Mouse (Mus musculus) hematopoietic stem cell, adult 5-6 weeks (primary cell): Measurements from ENCODE around the gene Lcn6. TPM values are rescaled to one million over a fixed set of nuclear protein-coding genes. Genes with fewer than 3 reads are reported as not detected.
"Not testable (repeated sequence)": the region's sequence is repeated elsewhere in the genome, so short reads cannot be mapped to it uniquely, and the experiment has no call there.

ENCODE experiments used
- ATAC-seq, 2 experiments: fragments of 125-278 bp in 1 of 2; replicated peaks in 1 of 2; 2 replicates each; pipeline ENCODE4 v1.8.0; 2016 to 2017; ENCODE audit warnings: inconsistent platforms in 2 of 2, mild to moderate bottlenecking in 2 of 2, moderate number of reproducible peaks in 2 of 2, low read depth in 1 of 2, moderate TSS enrichment in 1 of 2; ENCODE audit not compliant: low FRiP score in 2 of 2, poor library complexity in 2 of 2, severe bottlenecking in 2 of 2, insufficient read depth in 1 of 2, low TSS enrichment in 1 of 2
- total RNA-seq: library from RNA; stranded (forward); fragments of 172-1452, 232-1000 nt; gene quantifications from 2 replicates; pipeline ENCODE4 v1.2.3, GENCODE M21; 2017

Lcn6 gene
- total RNA-seq, 1 experiment from 2014 or later, result not detected

DNA sequence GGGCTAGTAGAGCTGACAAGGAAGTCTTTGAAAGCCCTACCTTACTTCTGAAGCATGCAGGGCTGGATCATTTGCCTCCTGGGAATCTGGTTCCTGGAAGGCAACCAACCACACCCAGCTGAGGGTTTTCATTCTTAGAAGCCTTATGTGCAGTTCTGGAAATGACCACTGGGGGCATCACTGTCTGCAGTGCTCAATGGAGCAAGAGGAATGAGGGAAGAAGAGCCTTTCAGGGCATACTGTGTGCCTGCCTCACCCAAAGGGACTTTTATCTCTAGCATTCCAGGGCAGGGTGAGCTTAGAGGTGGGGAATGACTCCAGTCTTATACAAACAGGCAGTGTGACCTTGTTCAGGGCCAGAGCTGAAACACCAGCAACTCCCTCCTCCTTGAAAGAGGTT lies 18.0 kb downstream of the Lcn6 start:
- ATAC-seq, result peak in 1 of 2 experiments; percentile 56; a peak in 2 of 4 replicates

DNA sequence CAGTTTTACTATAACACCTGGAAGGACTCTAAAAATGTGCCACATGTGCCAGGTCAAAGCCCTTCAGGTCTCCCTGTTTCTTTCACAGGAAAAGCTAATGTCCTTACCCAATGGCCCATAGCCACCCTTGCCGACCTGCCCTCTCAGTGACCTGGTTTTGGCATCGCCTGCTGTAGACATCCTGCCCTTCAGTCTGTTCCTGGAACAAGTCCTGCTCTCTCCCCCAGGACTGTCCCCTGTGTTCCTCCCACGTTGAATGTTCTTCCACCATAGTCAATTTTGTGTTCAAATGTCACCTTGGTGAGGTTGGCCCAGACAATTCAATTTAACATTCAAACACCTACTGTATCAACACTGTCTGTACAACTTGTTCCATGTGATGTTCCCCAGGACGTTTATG lies 20.4 kb downstream of the Lcn6 start:
- ATAC-seq, result no peak

DNA sequence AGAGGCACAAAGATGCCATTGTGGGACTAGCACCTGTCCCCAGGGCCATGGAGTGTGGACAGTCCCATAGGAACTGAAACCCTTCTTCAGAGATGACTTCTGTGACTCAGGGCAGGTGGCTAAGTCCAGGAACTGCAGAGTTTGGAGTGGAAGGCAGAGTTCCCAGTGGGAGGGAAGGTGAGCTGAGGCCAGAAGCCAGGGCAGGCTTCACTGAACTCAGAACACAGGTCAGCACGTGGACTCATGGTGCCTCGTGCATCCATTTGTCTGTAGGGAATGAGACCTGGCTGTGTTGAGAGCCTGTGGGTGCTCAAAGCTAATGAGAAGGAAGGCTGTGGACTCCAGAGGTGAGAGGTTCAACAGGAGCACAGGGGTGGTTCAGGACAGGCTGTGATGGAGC lies 22.1 kb downstream of the Lcn6 start:
- ATAC-seq, result no peak

DNA sequence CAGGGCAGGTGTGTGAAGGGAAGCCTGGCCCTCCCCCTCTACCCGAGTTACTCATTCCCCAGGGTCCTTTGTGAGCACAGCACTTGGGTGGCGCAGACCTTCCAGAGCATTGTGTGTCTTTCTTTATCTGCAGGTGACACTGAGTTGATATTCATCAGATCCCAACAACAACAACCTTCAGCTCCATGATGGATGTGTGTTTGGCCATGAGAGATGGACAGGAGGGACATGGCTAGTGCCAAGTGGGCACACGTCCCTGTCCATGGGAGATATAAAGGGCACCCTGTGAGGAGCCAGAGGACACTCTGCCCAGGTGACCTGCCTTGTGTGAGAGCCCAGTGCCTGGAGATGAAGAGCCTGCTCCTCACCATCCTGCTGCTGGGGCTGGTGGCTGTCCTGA lies 23.2 kb downstream of the Lcn6 start, which contains the start of gene Obp2a:
Gene Obp2a (plus strand): TSS at position 301 of the 400 bp plus-strand sequence.
- ATAC-seq, result not testable (repeated sequence)

DNA sequence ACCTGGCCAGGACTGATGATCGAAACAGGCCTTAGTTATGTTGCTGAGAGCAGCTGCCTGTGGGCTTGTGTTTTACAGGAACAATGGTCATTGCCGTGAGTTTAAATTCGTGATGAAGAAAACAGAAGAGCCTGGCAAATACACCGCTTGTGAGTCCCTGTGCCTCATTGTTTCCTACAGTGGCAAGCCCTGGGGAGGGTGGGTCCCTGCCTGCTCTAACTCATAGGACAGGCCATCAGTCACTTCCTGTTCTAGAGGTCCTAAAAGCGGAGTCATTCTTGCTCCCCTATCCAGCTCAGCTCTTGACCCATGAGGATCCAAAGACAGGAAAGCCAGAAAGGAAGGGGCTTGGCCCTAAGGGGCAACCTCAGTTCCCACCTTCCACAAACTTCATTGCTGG lies 24.4 kb downstream of the Lcn6 start:
- no peak for ATAC-seq

DNA sequence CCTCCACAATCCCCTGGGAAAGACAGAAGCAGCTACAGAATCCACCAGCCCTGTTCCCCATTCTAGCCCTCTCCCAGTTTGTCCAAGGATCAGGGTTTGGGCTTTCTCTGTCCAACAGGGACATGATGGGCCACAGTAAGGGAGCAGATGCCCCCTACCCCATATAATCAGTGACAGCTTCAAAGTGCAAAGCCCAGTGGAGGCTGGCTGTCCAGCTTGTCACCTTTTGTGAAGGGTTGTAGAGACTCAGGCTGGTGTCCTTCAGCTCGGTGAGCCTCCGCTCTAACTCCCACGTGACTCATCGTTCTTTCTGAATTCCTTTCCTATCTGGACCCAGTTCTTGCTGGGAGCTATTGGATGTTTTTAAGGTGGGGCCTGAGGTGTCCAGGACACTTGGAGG lies 27.1 kb downstream of the Lcn6 start:
- ATAC-seq, result no peak

DNA sequence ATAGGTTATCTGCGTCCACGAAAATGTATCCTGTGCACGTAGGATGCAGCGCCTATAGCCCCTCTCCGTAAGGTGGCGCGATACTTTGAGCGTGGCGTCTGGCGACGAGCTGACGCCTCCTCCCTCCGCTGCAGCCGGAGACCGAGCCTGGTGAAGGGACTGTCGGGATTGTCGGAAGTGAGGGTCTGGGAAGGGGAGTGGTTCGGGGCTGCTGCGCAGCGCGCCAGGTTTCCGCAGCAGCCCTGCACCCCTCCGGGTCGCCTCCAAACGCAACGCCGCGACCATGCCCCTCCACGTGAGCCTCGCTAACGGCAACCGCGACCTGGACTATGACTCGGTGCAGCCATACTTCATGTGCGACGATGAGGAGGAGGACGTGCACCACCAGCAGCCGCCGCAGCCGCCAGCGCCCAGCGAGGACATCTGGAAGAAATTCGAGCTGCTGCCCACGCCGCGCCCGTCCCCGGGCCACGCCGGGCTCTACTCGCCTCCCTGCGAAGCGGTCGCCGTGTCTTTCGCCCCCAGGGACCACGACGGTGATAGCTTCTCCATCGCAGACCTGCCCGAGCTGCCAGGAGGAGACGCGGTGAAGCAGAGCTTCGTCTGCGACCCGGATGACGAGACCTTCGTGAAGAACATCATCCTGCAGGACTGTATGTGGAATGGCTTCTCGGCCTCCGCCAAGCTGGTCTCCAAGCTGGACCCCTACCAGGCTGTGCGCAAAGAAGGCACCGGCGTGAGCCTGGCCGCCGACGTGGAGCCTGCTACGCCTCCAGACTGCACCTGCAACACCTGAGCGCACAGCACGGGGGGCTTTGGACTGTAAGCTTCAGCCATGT lies 30.3 kb downstream of the Lcn6 start, which contains the start of gene Bmyc:
Gene Bmyc (plus strand): TSS at position 97 of the 839 bp plus-strand sequence.
- peak; percentile 72 to 85 for ATAC-seq

DNA sequence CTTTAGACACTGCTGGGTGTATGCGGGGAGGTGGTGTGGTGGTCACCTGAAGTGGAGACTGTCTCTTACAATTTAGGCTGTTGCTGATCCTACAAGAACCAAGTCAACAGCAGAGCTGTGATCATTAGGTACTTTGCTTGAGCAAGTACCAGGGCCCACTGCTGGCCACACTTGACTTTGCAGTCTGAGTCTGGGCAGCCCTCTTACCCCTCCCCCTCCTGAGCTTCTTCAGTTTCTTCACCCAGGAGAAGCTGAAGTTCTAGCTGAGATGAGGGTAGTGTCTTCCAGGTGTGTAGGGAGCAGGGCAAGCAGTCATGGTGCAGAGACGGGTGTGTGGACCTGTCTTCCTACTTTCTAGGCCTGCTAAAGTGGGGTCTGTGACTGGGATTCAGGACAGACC lies 31.5 kb downstream of the Lcn6 start:
- no peak for ATAC-seq

DNA sequence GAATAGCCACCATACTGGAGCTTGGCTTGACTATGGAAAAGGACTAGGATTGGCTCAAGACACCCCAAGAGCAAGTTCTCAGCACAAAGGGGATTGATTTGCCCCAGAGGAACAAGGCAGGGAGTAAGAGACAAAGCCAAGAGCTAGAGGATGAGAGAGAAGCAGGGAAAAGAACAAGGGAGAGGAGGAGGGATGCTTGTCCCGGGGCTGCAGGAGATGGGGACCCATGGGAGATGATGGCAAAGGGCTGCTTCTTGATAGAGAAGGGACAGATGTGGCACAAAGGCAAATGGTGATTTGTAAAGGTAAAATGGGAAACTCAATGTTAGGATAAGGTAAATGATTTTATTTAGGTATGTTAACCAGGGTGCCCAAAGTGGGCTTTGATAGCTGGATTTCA lies 32.5 kb downstream of the Lcn6 start:
- ATAC-seq, result not testable (repeated sequence)

DNA sequence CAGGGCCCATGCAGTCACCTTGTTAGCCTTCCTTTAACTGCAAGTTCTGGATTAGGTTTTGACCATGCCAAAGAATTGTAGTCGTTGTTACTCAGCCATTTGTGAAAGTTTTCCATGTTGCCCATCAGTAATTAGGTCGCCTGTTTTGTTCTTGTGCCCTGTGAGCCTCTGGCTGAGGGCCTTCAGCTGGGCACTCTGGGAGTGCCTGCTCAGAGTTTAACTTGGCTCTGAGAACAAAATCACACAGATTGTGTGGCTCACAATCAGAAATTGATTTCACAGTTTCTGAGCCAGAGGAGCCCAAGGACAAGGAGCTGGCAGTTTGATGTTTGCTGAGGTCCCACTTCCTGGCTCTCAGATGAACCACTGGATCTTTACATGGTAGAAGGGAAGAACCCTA lies 33.2 kb downstream of the Lcn6 start:
- ATAC-seq, result not testable (repeated sequence)

DNA sequence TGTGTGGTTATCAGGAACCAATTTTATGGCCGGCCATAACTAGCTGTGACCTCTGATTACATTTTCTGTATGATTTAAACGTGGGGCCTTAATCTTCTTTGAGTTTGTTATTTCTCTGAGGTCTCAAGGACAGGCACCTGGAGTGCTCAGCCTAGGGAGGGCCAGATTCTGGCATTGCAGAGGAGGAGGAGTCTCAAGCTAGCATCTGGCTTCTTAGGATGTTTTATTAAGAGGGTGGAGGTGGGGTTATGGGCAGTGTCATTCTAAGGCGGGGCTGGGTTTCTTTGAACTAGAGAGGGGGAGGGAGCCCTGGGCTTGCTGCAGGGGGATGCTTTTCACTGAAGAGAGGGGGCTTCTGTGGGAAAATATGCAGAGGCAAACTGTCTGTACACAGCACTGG lies 35.1 kb downstream of the Lcn6 start:
- ATAC-seq, result not testable (repeated sequence)

DNA sequence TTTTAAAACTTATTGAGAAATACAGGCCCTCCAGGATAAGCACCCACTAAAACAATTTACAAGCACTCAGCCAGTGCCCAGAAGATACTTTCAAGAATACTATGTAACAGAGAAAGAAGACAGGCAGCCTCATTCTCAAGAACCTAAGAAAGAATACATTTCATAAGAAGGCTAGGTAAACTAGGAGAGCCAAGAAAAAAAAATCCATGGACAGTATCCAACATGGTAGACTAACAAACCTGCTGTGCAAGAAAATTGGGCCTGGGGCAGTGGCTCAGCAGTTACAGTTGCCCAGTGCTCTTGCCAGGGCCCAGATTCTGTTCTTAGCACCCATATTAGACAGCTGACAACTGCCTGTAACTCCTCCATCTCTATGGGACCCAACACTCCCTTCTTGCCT lies 40.6 kb downstream of the Lcn6 start:
- ATAC-seq, result no peak

Other genes with a start within 250 kb of the Lcn6 start
- gene Abca2, start 248.1 kb upstream of the Lcn6 start, total RNA-seq, result 52.7 and 57.5 TPM in 2 replicates
- gene Clic3, start 219.9 kb upstream of the Lcn6 start, total RNA-seq, result not detected in 2 replicates
- gene Paxx, start 215.7 kb upstream of the Lcn6 start, total RNA-seq, result 27.5 and 28.0 TPM in 2 replicates
- gene Ptgds, start 206.7 kb upstream of the Lcn6 start, total RNA-seq, result 3.4 and 3.5 TPM in 2 replicates
- not detected in 2 replicates for gene Lcn12, start 182.9 kb upstream of the Lcn6 start, total RNA-seq
- gene Fbxw5, start 176.0 kb upstream of the Lcn6 start, total RNA-seq, result 20.6 and 25.1 TPM in 2 replicates
- 0.35 and 2.0 TPM in 2 replicates for gene C8g, start 175.1 kb upstream of the Lcn6 start, total RNA-seq
- gene Traf2, start 129.8 kb upstream of the Lcn6 start, total RNA-seq, result 18.0 and 20.2 TPM in 2 replicates
- 68.7 and 71.1 TPM in 2 replicates for gene Edf1, start 118.9 kb upstream of the Lcn6 start, total RNA-seq
- 1.1 and 4.8 TPM in 2 replicates for gene Mamdc4, start 101.9 kb upstream of the Lcn6 start, total RNA-seq
- gene Phpt1, start 101.6 kb upstream of the Lcn6 start, total RNA-seq, result 27.8 and 63.7 TPM in 2 replicates
- gene Ajm1, start 95.0 kb upstream of the Lcn6 start, total RNA-seq, result 0.40 TPM in 1 of 2 replicates, not detected in the other
- 56.5 and 67.0 TPM in 2 replicates for gene Rabl6, start 68.3 kb upstream of the Lcn6 start, total RNA-seq
- gene Ccdc183, start 59.1 kb upstream of the Lcn6 start, total RNA-seq, result not detected in 2 replicates
- 22.2 and 28.8 TPM in 2 replicates for gene Tmem141, start 54.8 kb upstream of the Lcn6 start, total RNA-seq
- gene Fcna, start 48.8 kb upstream of the Lcn6 start, total RNA-seq, result 0.94 TPM in 1 of 2 replicates, not detected in the other
- not detected in 2 replicates for gene Lcn8, start 23.7 kb upstream of the Lcn6 start, total RNA-seq
- gene Lcn5, start 18.8 kb upstream of the Lcn6 start, total RNA-seq, result not detected in 2 replicates
- gene Lcn10, start 5.9 kb downstream of the Lcn6 start, total RNA-seq, result not detected in 2 replicates
- not detected in 2 replicates for gene Obp2a, start 23.3 kb downstream of the Lcn6 start, total RNA-seq
- gene Bmyc, start 30.0 kb downstream of the Lcn6 start, total RNA-seq, result 6.4 and 11.8 TPM in 2 replicates
- gene Obp2b, start 60.2 kb downstream of the Lcn6 start, total RNA-seq, result not detected in 2 replicates
- gene Lcn3, start 88.8 kb downstream of the Lcn6 start, total RNA-seq, result not detected in 2 replicates
- not detected in 2 replicates for gene Lcn11, start 100.2 kb downstream of the Lcn6 start, total RNA-seq
- gene Gm13539, start 105.5 kb downstream of the Lcn6 start, total RNA-seq, result not detected in 2 replicates
- gene Glt6d1, start 139.1 kb downstream of the Lcn6 start, total RNA-seq, result not detected in 2 replicates
- gene Lcn9, start 146.4 kb downstream of the Lcn6 start, total RNA-seq, result not detected in 2 replicates
- gene Sohlh1, start 170.5 kb downstream of the Lcn6 start, total RNA-seq, result not detected in 2 replicates
- not detected in 2 replicates for gene Kcnt1, start 186.9 kb downstream of the Lcn6 start, total RNA-seq